Mouse (Mus musculus) gastrocnemius, adult 2 months (tissue): ENCODE results near the gene Abca2. TPM values are rescaled to one million over a fixed set of nuclear protein-coding genes. Genes with fewer than 3 reads are reported as not detected.

Experiments used
- DNase-seq: peaks from one replicate; pipeline ENCODE4 v3.0.0; 2022
- H3K27ac ChIP-seq: fragments of 200-600 bp; 2 replicates; pipeline ENCODE4 v1.8.1; 2022; ENCODE audit warnings: mild to moderate bottlenecking
- H3K4me3 ChIP-seq: fragments of 200-600 bp; 2 replicates; pipeline ENCODE4 v1.8.1; 2022; ENCODE audit warnings: mild to moderate bottlenecking, moderate library complexity
- CTCF ChIP-seq: fragments of 200-600 bp; IDR thresholded peaks from 2 replicates; pipeline ENCODE4 v1.8.1; 2022; ENCODE audit warnings: antibody characterized with exemption, mild to moderate bottlenecking, moderate library complexity
- intact Hi-C: fragments of 180-260 bp; cut with DNase I; formaldehyde crosslinking; loops from one replicate; pipeline ENCODE4 v1.15.1; 2025
- total RNA-seq, 2 experiments: library from RNA; stranded (reverse); gene quantifications; 2 replicates each; pipeline ENCODE4 v1.2.3; 2021

The Abca2 gene
- total RNA-seq, 2 experiments from 2014 or later, result 15.1 to 15.3 TPM

- TF ChIP-seq CTCF, result no peak
- Histone ChIP-seq H3K27ac (no peak within 1 kb of the TSS), H3K4me3 (no peak within 1 kb of the TSS)
- no peak for DNase-seq
- intact Hi-C loops, result no loop called here
Observed at GRCm38 (mm10) chr2:25456205-25456953, 27.9 kb downstream of the Abca2 start, which contains the start of gene Clic3. TSS of gene Clic3 (plus strand) at chr2:25456838.

GRCm38 (mm10) chr2:25457022-25457896 lies 28.8 kb downstream of the Abca2 start:
- Histone ChIP-seq H3K27ac (no peak overlapping the region), H3K4me3 (no peak overlapping the region)
- TF ChIP-seq CTCF, result no peak
- intact Hi-C loops, result no loop called here
- DNase-seq, result no peak

GRCm38 (mm10) chr2:25458911-25459310 lies 30.4 kb downstream of the Abca2 start:
- Histone ChIP-seq H3K27ac (no peak overlapping the region), H3K4me3 (no peak overlapping the region)
- DNase-seq, result peak; percentile 79
- intact Hi-C loops, result no loop called here
- TF ChIP-seq CTCF, result no peak

GRCm38 (mm10) chr2:25460135-25460534 lies 31.6 kb downstream of the Abca2 start:
- peak; percentile 55 for DNase-seq
- H3K27ac ChIP-seq, result peak overlapping the region; percentile 98
- no peak for TF ChIP-seq CTCF
- H3K4me3 ChIP-seq, result peak overlapping the region; percentile 90
- intact Hi-C loops, result no loop called here

GRCm38 (mm10) chr2:25460551-25461309 lies 32.2 kb downstream of the Abca2 start, which contains the start of gene Paxx:
TSS of gene Paxx (minus strand) at chr2:25461094.
- peak; percentile 94 for DNase-seq
- no peak for TF ChIP-seq CTCF
- H3K27ac ChIP-seq, result peak within 1 kb of the TSS; percentile 98
- H3K4me3 ChIP-seq, result peak within 1 kb of the TSS; percentile 90
- intact Hi-C loops, result no loop called here

GRCm38 (mm10) chr2:25461407-25461806 lies 32.9 kb downstream of the Abca2 start:
- peak overlapping the region; percentile 98 for H3K27ac ChIP-seq
- TF ChIP-seq CTCF, result no peak
- peak overlapping the region; percentile 90 for H3K4me3 ChIP-seq
- no peak for DNase-seq
- intact Hi-C loops, result no loop called here

GRCm38 (mm10) chr2:25463630-25464029 lies 35.1 kb downstream of the Abca2 start:
- no peak for DNase-seq
- Histone ChIP-seq H3K4me3 (no peak overlapping the region), H3K27ac (no peak overlapping the region)
- no peak for TF ChIP-seq CTCF
- intact Hi-C loops, result no loop called here

GRCm38 (mm10) chr2:25465256-25465655 lies 36.8 kb downstream of the Abca2 start:
- DNase-seq, result no peak
- intact Hi-C loops, result no loop called here
- Histone ChIP-seq H3K4me3 (no peak overlapping the region), H3K27ac (no peak overlapping the region)
- no peak for TF ChIP-seq CTCF

- DNase-seq, result no peak
- Histone ChIP-seq H3K27ac (peak overlapping the region; percentile 43), H3K4me3 (no peak overlapping the region)
- no peak for TF ChIP-seq CTCF
- intact Hi-C loops, result no loop called here
Observed at GRCm38 (mm10) chr2:25465816-25466635, 37.5 kb downstream of the Abca2 start.

- no peak for DNase-seq
- intact Hi-C loops, result no loop called here
- TF ChIP-seq CTCF, result no peak
- Histone ChIP-seq H3K27ac (no peak overlapping the region), H3K4me3 (no peak overlapping the region)
Observed at GRCm38 (mm10) chr2:25467606-25468303, 39.3 kb downstream of the Abca2 start.
